Mouse (Mus musculus) cerebellum, adult 11-12 months (tissue): ENCODE data around the gene Mtcl1.

ENCODE experiments used
- DNase-seq: peaks from one replicate; pipeline ENCODE4 v3.0.0; 2022

The Mtcl1 gene

GRCm38 (mm10) chr17:66358026-66358978 is 91.2 kb downstream of the Mtcl1 start:
- DNase-seq = peak; percentile 72

- DNase-seq = peak; percentile 67
Measured at GRCm38 (mm10) chr17:66357171-66358025, 92.2 kb downstream of the Mtcl1 start.

- peak; percentile 47 for DNase-seq
Measured at GRCm38 (mm10) chr17:66353907-66354306, 95.6 kb downstream of the Mtcl1 start.

- DNase-seq = no peak
Measured at GRCm38 (mm10) chr17:66352847-66353643, 96.5 kb downstream of the Mtcl1 start.

- DNase-seq = no peak
Measured at GRCm38 (mm10) chr17:66352219-66352618, 97.3 kb downstream of the Mtcl1 start.

- DNase-seq = no peak
Measured at GRCm38 (mm10) chr17:66350689-66351088, 98.9 kb downstream of the Mtcl1 start.

- DNase-seq = no peak
Measured at GRCm38 (mm10) chr17:66350127-66350526, 99.4 kb downstream of the Mtcl1 start.

GRCm38 (mm10) chr17:66346378-66346777 is 103.2 kb downstream of the Mtcl1 start:
- no peak for DNase-seq

- peak; percentile 81 for DNase-seq
Measured at GRCm38 (mm10) chr17:66345680-66346079, 103.9 kb downstream of the Mtcl1 start.

- peak; percentile 55 for DNase-seq
Measured at GRCm38 (mm10) chr17:66342932-66343331, 106.6 kb downstream of the Mtcl1 start.

- DNase-seq = no peak
Measured at GRCm38 (mm10) chr17:66341670-66342069, 107.9 kb downstream of the Mtcl1 start.

GRCm38 (mm10) chr17:66340798-66341197 is 108.8 kb downstream of the Mtcl1 start:
- DNase-seq = peak; percentile 44

GRCm38 (mm10) chr17:66337929-66338328 is 111.6 kb downstream of the Mtcl1 start:
- no peak for DNase-seq

- DNase-seq = peak; percentile 59
Measured at GRCm38 (mm10) chr17:66335568-66335967, 114.0 kb downstream of the Mtcl1 start.

- no peak for DNase-seq
Measured at GRCm38 (mm10) chr17:66334894-66335293, 114.7 kb downstream of the Mtcl1 start.

- no peak for DNase-seq
Measured at GRCm38 (mm10) chr17:66331207-66331606, 118.3 kb downstream of the Mtcl1 start.

- DNase-seq = peak; percentile 45
Measured at GRCm38 (mm10) chr17:66326552-66327045, 123.0 kb downstream of the Mtcl1 start.

- DNase-seq = peak; percentile 43
Measured at GRCm38 (mm10) chr17:66326204-66326545, 123.4 kb downstream of the Mtcl1 start.

- peak; percentile 83 for DNase-seq
Measured at GRCm38 (mm10) chr17:66325440-66326203, 123.9 kb downstream of the Mtcl1 start.

- DNase-seq = no peak
Measured at GRCm38 (mm10) chr17:66324836-66325235, 124.7 kb downstream of the Mtcl1 start.

- DNase-seq = no peak
Measured at GRCm38 (mm10) chr17:66322646-66323255, 126.8 kb downstream of the Mtcl1 start.
